Mouse (Mus musculus) kidney, postnatal 25 days (tissue): ENCODE data around the gene Dut.
"Not testable (repeated sequence)": the region's sequence is repeated elsewhere in the genome, so short reads cannot be mapped to it uniquely, and the experiment has no call there.

ENCODE experiments used
- DNase-seq, 2 experiments: peaks; one replicate each; pipeline ENCODE4 v3.0.0; 2021; ENCODE audit warnings: mixed read lengths in 2 of 2

The Dut gene

DNA sequence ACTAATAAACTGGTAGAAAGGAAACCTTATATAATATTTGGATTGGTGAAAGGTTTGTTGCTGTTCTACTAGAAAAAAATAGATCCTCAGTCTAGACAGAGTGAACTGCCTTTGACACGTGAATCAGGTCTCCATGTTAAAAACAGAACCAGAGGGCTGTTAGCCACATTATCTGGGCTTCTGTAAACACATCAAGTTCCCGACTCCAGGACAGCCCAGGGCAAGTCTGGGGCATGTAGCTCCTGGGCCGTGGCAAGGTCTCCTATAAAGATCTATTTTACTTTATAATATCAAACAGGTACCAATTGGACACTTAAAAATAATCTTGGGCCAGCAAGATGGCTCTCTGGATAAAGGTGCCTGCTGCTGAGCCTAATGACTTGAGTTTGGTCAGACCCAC is 8.9 kb downstream of the Dut start:
- DNase-seq, result no peak

DNA sequence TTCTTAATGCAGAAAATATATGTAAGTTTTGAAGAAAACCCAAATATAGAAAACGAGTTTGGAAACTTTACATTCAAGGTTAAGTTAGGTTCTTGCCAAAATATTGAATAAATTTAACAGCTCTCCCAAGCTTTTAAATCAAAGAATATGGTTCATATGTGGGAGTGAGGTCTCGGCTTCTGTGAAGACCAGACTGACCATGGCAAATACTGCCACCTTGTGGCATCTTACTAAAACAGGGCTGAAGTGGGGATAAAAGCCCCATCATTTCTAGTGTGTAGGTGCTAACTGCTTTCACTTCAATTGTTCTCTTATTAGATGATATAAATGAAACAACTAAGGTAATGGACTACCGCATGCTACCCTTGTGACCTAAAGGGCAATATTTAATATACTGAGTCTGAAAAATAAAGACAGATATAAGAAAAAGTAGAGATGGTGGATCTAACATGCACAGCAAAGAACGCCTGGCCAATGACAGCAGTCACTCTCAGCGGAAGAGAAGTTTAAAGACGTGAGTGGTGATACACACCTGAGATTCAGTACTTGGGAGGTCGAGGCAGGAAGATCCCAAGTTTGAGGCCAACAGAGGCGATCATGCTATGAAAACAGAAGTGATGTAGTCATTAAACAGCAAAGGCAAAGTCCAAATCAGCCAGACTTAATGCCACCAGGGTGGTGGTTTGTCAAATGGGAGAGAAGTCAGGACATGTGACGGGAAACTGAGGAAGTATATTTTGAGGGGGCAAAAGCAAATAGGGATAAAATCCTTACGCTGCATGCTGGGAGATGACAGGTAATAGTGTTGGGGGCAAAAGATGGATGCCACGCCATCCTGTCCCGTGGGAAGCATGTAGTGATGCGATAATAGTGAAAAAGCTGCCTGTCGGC is 12.5 kb downstream of the Dut start:
- DNase-seq, result peak in 1 of 2 experiments; percentile 49

DNA sequence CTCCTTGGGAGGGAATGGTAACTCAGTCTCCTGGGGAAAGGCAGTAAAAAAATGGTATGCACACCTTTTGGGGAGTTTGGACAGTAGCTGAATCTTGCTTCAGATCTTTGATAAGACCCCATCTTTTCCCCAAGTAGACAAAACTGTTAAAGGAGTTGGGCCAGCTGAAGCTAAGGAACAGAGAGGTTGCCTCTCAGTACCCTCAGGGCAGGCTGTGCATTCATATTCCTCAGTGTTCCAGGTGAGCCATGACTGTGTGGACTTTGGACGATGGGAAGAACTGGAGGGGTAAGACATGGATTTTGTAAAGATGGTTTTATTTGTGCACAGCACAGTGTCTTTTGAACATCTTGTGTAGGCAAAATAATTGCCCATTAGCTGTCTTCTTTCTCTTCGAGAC is 13.3 kb downstream of the Dut start:
- no peak for DNase-seq

DNA sequence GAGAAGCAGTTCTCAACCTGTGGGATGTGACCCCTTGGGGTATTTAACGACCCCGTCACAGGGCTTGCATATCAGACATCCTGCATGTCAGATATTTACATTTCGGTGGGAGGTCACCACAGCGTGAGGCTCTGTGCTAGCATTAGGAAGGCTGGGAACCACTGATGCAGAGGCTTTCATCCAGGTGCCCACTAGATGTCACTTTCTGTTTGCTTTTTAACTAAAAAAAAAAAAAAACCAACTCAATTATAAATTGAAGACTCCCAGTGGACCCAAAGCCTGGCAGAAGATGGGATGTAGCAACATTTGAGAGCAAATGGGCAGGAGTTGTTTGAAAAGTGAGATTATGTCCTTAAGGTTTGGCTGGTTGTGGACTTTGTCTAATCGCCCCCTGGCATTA is 16.1 kb downstream of the Dut start:
- DNase-seq, result peak in 1 of 2 experiments; percentile 29

DNA sequence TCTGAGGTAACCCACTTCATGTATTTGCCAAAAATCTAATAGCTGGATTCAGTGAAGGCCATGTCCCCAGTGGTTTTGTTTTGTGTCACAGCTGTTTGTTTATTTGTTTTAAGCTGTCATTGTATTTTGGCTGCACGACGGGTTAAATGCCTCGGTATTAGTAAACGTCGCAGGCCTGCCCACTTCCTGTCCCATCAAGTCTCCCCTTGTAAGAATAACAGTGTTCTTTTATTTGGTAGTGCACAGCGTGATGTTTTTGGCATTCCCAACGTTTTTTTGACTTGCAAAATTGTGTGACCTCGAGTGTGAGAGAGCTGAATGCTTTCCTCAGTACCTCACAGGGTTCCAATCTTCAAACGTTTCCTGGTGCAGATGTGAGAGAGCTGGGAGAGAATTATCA is 16.8 kb downstream of the Dut start:
- no peak for DNase-seq

DNA sequence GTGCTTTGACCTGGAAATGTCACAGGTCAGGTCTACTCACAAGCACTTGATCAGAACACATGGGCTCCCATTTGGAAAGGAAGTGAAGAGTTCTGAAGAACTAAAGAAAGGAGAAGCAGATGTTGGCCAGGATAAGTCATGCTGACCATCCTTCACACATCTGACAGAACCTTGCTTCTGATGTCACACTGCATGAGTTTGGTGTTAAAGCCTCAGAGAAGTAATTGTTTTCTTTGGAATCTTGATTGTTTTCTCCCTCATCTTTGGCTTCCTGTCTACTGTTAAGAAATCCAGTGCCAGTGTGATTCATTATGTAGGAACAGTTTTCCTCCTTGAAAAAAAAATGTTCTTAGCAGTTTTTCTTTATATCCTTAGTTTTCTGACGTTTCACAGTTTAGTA is 21.9 kb downstream of the Dut start:
- DNase-seq, result no peak

DNA sequence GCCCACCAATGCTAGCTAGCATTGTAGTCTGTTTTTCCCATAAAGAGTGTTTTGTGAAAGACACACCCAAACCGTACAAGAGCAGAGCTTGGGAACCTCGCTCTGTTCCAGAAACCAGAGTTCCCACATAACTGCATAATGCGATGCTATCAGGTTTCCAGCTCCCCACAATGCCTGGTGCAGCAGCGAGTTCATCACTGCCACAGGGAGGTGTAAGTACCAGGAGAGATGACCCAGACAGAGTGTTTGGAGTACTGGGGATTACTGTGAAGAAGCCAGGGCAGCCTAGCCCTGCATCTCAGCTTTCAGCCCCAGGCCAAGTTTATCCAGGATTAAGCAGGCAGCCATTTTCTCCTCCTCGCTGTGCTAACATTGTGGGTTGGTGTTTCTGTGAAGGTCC is 28.6 kb downstream of the Dut start:
- no peak for DNase-seq

DNA sequence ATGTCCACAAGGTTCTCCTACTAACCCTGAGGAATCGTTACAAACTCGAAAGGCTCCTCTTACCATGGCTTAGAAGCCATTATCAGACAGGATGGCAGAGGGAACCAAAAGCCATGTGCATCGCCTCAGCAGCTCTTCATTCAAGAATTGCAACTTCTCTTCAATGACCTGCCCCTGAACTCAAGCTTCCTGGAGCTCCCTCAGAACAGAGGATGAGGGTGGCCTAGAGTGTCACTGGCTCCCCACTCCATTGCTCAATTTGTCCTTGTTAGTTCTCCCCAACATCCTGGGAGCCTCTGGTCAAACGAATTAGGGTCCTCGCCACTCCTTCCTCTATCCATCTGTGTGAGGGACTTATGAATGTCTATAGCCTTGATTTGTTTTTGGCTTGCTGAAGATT is 29.7 kb downstream of the Dut start:
- DNase-seq, result no peak

DNA sequence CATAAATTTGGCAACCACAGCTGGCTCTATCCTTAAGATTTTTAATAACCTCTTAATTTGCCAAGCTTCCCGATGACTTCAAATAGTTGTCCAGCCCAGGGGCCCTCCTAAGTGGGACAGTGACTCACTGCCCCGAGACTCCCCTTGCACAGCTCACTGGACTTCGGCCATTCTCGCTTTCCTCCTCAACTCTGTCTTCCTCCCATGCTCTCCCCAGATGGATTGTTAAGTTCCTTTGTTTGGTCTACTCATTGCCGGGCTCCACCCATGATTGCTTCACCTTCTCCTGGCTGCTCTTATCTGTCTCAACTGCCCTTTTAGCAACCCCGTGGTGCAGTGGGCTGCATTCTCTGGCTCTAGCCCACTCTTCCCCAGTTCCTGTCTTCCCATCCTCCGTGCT is 31.5 kb downstream of the Dut start:
- DNase-seq, result no peak

DNA sequence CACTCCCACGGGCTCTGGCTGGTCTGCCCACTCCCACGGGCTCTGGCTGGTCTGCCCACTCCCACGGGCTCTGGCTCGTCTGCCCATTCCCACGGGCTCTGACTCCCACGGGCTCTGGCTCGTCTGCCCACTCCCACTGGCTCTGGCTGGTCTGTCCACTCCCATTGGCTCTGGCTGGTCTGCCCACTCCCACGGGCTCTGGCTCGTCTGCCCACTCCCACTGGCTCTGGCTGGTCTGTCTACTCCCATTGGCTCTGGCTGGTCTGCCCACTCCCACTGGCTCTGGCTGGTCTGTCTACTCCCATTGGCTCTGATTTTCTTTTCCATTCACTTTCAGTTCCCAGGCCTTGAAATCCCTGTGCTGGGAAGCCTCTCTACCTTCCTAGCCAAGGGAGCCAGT is 33.0 kb downstream of the Dut start:
- not testable (repeated sequence) for DNase-seq

DNA sequence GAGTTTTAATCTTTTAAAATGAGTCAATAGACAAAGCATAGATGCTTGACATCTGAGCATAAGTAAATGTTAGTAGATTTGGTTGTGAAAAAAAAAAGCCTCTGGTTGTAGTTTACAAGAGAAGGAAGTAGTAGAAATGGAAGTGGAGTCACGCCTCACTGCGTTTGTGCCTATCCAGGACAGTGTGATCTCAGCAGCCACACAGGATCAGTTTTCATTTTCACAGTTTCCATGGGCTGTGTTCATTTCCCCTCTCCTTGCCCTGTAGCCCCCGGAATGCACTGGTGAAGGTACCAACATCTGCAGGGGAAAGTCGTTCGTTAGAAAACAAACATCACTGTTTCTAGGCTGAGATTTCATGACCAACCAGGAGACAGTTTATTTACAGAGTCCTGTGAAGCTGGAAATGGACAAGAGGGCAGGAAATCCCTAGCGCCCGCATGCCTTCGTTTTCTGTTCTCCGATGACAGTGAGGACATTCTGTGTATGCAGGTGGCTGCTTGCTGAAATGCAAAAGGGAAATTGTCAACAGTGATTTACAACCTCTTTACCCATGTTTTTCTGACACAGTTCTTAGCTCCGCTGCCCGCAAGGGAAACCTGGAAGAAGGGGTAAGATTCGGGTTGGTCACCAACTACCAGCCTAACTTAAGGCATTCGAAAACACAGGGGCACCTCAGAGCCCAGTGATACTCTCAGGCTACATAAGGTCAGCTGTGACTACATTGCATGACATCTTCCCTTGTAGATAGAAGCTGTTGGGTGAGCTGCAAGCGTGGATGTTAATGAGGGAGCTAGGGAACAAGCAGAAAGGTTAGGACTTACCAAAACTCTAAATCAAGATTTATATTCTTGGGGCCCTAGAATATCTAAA is 35.6 kb downstream of the Dut start:
- no peak for DNase-seq

DNA sequence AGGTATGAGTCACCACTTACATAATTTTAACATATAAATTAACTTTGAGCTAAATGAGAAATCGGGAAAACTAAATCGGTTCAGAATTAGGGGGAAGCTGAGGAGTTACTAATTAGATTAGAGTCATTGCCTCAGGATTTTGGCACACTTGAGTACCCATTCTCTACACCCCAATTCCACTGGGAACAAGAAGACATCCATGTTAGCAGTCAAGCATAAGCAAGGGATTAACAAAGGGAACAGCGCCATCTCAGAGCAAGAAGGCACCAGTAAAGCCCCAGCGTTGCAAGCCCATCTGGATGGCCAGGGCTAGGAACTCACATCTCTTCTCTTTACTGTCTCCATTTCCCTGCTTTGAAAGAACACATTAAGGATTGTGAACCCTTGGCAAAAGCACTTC is 38.8 kb downstream of the Dut start:
- no peak for DNase-seq

DNA sequence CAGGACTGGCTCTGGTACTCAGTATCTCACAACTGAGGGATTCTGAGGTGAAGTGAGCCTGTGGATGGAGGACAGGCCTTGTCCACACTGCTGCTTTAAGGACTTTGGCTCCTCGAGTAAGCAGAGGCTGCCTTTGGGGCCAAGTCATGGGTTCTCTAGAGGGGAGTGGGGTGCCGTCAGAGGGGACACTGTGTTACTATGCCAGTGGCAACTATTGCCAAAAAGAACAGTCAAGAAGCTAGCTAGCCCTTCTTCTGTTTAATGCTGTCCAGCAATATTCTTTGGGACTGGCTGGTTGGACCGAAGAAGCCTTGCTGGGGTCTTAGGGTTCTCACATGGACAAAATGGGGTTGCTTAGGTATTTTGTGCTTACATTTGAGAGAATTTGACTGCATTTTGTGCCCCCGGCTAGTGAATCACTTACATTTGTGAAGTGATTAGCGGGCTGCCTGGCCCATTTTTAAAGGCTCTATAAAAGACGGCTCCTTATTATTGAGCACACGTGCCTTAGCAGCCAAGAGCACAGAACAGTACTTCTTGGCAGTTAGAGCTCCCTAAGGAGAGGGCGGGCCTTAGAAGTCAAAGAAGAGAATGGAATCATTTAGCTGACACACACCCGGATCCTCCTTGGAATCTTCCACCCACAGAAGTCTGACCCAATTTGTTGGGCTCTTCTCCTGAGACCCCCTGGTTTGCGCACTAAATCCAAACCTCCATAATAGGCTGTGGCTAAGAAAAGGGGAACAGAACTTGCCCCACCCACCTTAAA is 43.4 kb downstream of the Dut start:
- DNase-seq, result no peak

DNA sequence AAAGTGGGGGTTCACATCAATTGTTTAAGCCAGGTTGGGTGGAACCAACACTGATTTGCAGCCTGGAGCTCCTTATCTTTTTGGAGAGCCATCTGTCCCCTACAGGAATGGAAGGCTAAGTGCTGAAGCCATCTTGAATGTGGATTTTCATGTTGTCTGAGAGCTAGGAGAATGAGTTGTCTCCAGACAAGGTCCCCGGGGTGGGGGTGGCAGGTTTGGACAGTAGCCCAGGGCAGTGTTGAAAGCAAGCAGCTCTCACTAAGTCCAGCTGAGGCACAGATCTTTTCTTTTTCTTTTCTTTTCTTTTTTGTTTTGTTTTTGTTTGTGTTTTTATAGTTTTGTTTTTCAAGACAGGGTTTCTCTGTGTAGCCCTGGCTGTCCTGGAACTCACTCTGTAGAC is 44.1 kb downstream of the Dut start:
- no peak for DNase-seq

DNA sequence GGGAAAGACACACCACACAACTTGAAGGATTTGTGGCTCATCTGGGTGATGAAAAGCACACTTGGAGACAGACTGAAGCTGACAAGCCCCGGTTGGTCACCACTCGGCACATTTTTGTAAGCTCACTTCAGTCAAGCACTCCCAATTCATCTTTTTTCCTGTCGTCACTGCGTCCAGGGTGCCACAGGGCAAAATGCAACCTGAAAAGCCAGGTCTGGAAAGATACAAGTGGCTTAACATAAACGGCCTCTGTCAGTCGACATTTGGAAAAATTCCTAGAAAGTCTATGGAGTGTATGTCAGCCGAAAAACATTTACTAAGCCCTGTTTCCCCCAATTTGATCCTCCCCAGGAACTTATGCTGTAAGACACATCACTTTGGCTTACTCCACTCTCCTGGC is 45.6 kb downstream of the Dut start:
- no peak for DNase-seq

DNA sequence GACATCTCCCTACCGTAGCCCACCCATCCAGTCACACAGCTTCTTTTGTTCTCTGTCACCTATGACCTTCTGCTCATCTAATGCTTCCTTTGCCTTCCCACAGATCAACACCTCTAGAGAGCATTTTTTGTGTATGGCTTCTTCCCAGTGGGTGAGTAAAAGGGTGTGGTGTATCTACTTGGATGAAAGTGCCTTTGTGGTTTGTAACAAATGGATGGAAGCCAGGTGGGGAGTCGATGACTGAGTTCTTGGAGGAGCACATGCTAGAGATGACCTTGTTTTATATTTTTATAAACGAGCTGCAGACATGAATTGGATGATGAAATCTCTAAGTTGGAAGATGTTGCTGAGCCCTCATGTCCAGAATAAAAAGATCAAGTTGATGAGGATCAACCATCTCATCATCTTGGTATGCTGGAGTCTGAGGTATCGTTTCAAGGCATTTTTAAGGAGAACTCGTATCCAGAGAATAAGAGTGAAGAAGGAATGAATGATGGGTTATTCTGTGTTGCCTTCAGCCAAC is 47.0 kb downstream of the Dut start:
- no peak for DNase-seq

DNA sequence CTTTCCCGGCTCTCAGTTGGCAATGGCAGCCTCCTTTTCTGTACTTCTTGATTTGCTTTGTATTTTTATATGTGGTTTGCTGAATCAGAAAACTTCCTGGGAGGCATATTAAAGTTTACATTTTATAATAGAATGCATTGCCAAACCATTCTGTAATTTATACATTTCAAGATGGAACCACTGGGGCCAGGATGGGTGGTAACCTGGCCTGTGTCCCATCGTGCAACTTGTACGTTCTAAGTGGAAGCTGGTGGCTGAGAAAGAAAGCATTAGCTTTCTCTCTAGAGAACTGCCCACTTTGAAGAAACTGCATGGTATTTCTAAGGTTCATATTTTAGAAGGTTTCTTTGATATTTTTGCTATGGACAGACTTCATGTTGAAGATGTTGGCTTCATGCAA is 48.5 kb downstream of the Dut start:
- no peak for DNase-seq

DNA sequence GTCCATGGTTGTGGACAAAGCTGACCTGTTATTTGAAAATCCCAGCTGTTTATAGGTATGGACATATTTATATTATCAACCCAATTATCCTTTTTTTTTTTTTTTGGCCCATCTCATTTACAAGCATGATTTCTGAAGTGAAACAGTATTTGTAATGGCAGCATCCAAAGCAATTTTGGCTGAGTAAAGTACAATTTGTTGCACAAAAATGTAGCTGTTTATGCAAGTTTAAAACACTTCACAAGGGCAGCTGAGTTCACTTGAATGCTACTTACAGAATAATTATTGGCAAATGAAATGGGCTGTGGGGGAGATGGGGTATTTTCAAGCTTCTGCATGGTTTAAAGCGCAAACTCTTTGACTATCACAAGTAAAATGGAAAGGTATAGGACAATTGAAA is 51.9 kb downstream of the Dut start:
- no peak for DNase-seq

DNA sequence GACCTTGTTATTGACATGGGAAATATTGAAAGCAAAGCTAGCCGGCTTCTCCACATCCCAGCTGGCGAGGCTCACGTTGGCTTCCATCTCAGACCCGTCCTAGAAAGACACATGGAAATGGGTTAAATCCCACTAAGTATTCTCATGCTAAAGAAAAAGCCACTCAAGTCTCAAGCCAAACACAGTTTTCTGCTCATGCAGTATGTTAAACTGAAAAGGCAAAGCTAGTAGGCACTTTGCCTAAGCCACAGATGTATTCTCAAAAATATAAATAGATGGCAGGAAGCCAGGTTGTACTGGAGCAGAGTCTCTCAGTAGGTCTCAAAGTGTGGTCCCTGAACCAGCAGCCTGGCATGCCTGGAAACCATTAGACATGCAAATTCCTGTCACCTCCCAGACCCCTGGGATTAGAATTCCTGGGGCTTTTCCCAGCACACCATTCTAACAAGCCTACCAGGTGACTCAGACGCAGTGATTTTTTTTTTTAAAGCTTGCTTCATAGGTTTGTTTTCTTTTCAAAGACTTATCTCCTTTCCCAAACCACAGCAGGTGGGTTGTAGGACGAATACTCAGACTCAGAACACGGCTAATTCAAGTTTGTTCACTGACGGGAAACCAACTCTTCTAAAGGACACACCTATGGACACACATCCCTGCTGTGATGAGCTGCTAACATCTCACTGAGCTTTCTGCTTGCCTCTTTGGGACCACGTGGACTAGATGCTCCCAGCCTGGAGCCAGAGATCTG is 55.1 kb downstream of the Dut start:
- no peak for DNase-seq

DNA sequence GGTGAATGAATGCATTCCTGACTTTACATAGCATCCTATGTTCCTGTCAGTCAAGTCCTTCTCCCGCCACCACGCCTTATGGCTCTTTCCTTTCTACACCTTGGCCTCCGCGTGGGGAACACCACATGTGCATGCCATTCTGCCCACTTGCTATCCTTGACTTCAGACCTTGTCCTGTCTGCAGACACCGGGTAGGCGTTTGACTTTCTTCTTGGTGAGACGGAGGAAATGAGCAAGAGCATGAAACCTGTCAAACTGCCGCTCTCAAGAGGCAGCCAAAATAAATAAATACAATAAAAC is 55.6 kb downstream of the Dut start:
- no peak for DNase-seq

DNA sequence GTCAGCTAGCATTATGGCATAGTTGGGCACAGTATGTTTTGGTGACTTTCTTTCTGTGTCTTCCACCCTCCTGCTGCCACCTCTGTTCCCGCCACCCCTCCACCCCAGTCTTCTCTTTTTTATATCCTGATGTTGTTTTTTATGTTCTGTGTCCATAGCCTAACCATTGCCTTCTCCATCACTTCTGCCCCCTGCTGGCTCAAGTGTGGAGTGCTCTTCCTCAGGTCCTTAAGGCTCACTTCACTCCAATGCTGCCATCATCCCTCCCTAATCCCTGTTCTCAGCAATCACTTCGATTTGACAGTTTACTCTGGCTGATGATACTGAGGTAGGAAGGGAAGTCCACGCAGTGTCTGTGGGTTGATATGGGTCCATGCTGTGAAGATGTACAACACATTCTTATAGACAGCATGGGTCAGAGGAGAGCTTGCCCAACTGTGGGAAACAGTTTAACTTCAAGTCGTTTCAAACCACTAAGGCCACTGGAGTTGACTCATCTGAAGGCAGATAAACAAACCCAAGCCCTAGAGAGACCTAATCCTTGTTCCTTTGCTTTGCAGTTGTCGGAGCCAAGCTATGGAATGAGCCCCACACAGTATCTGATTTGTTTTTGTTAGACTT is 56.9 kb downstream of the Dut start:
- no peak for DNase-seq

DNA sequence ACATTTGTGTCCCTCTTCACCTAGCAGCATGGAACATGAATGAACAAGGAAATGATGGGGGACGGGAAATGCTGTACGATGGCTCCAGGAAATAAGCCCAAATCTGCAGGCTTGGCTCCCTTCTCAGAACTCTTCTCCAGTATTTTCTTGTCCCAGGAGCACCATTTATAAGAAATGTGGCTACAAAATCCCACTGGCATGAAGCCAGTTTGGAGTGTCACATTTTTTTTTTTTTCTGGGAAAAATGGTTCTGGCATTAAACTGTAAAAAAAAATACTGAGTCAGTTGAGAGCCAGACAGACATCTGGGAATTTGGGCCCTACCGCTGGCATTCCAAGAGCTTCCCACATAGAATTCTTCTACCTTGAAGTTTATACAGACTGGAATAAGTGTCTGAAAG is 57.8 kb downstream of the Dut start:
- DNase-seq, result no peak
